Mouse (Mus musculus): ENCODE results near the gene Pemt.

DNA sequence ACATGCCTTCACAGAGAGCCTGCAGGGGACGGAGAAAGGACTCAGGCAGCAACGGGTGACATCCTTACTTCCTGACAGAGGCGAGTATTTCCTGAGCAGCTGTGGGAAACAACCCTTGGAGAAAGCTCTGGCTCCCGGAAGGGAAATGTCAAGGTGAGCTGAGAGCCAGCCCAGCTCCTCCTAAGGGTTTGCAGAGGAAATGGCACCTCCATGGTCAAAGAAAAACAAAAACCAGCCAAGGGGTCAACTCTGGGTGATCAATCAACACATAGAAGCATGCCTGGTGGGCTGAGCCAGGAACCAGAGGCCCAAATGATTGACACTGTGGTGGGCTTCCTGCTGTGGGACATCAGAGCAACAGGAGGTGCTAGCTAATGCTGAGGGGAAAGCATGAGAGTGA, 29.6 kb downstream of the Pemt start:
- TF ChIP-seq CTCF (IDR thresholded peaks at IDR 0.05; ENCODE audit: low read depth), result no peak
- no peak for TF ChIP-seq EP300 (IDR thresholded peaks at IDR 0.05; ENCODE audit: low read depth)

Measured in heart, postnatal 0 days (tissue).